Mouse (Mus musculus): ENCODE data around the gene Sh3bp4.
A peak's percentile ranks its signal among the peaks of the same experiment; 100 is the strongest.

Gene Sh3bp4

GRCm38 (mm10) chr1:89131707-89132106 lies 61.5 kb downstream of the Sh3bp4 start:
- no peak for DNase-seq

GRCm38 (mm10) chr1:89133266-89133665 lies 63.1 kb downstream of the Sh3bp4 start:
- no peak for DNase-seq

- DNase-seq = no peak
These were observed 63.5 kb downstream of the Sh3bp4 start for GRCm38 (mm10) chr1:89133717-89134116.

GRCm38 (mm10) chr1:89136089-89136811 lies 66.0 kb downstream of the Sh3bp4 start:
- DNase-seq = peak; percentile 27

GRCm38 (mm10) chr1:89137086-89137816 lies 67.0 kb downstream of the Sh3bp4 start:
- DNase-seq = peak; percentile 23

- peak; percentile 45 for DNase-seq
These were observed 68.1 kb downstream of the Sh3bp4 start for GRCm38 (mm10) chr1:89138316-89138715.

- DNase-seq = no peak
These were observed 69.9 kb downstream of the Sh3bp4 start for GRCm38 (mm10) chr1:89140113-89140512.

GRCm38 (mm10) chr1:89151071-89151470 lies 80.9 kb downstream of the Sh3bp4 start:
- no peak for DNase-seq

- no peak for DNase-seq
These were observed 82.4 kb downstream of the Sh3bp4 start for GRCm38 (mm10) chr1:89152576-89152975.

- no peak for DNase-seq
These were observed 83.0 kb downstream of the Sh3bp4 start for GRCm38 (mm10) chr1:89153203-89153602.

- DNase-seq = no peak
These were observed 93.3 kb downstream of the Sh3bp4 start for GRCm38 (mm10) chr1:89163483-89163882.

- peak; percentile 27 for DNase-seq
These were observed 94.1 kb downstream of the Sh3bp4 start for GRCm38 (mm10) chr1:89164281-89164680.

GRCm38 (mm10) chr1:89164685-89165084 lies 94.5 kb downstream of the Sh3bp4 start:
- DNase-seq = no peak

GRCm38 (mm10) chr1:89166814-89167249 lies 96.6 kb downstream of the Sh3bp4 start:
- DNase-seq = no peak

GRCm38 (mm10) chr1:89171275-89171767 lies 101.1 kb downstream of the Sh3bp4 start:
- peak; percentile 42 for DNase-seq

GRCm38 (mm10) chr1:89174621-89175020 lies 104.4 kb downstream of the Sh3bp4 start:
- DNase-seq = no peak

- DNase-seq = no peak
These were observed 105.1 kb downstream of the Sh3bp4 start for GRCm38 (mm10) chr1:89175355-89175754.

GRCm38 (mm10) chr1:89183261-89183831 lies 113.1 kb downstream of the Sh3bp4 start:
- DNase-seq = no peak

- no peak for DNase-seq
These were observed 114.0 kb downstream of the Sh3bp4 start for GRCm38 (mm10) chr1:89184111-89184785.

GRCm38 (mm10) chr1:89184839-89185238 lies 114.6 kb downstream of the Sh3bp4 start:
- DNase-seq = no peak

- no peak for DNase-seq
These were observed 117.2 kb downstream of the Sh3bp4 start for GRCm38 (mm10) chr1:89187441-89187840.

GRCm38 (mm10) chr1:89188091-89188490 lies 117.9 kb downstream of the Sh3bp4 start:
- no peak for DNase-seq

GRCm38 (mm10) chr1:89189204-89189603 lies 119.0 kb downstream of the Sh3bp4 start:
- DNase-seq = no peak

Data from right cerebral cortex, postnatal 25 days (tissue).